Mouse (Mus musculus) brain, embryonic 14.5 days (tissue): Measurements from ENCODE around the gene Cdc25b. TPM values are rescaled to one million over a fixed set of nuclear protein-coding genes. Genes with fewer than 3 reads are reported as not detected.

Source experiments
- DNase-seq: peaks from one replicate; pipeline ENCODE4 v3.0.0-alpha.2; 2011; ENCODE audit warnings: low read depth
- CTCF ChIP-seq: fragments of 200-500 bp; IDR thresholded peaks from 2 replicates; pipeline ENCODE4 v1.5.1; 2012; ENCODE audit warnings: inconsistent platforms, mild to moderate bottlenecking, moderate library complexity, borderline replicate concordance; ENCODE audit not compliant: insufficient read depth, insufficient read length; ENCODE audit errors: extremely low read depth
- POLR2A ChIP-seq: fragments of 200-500 bp; IDR thresholded peaks from 2 replicates; pipeline ENCODE4 v1.6.1; 2012; ENCODE audit warnings: mild to moderate bottlenecking, inconsistent platforms, borderline replicate concordance; ENCODE audit not compliant: poor library complexity, insufficient read depth, insufficient read length, severe bottlenecking; ENCODE audit errors: extremely low read depth
- polyA plus RNA-seq: library from polyadenylated mRNA; depleted of rRNA; stranded (reverse); fragments of >200 nt; gene quantifications from 2 replicates; pipeline ENCODE4 v1.2.3, GENCODE M21; 2012

Gene Cdc25b
- polyA plus RNA-seq, 1 experiment = 41.4 TPM

- peak; percentile 21 for DNase-seq
- TF ChIP-seq POLR2A (no peak), CTCF (no peak)
Observed at GRCm38 (mm10) chr2:131178828-131179245, 7.9 kb upstream of the Cdc25b start.

GRCm38 (mm10) chr2:131179246-131179886 lies 7.4 kb upstream of the Cdc25b start:
- TF ChIP-seq CTCF (no peak), POLR2A (no peak)
- peak; percentile 85 for DNase-seq

GRCm38 (mm10) chr2:131179990-131180587 lies 6.7 kb upstream of the Cdc25b start, which contains the start of gene Cenpb:
Cenpb (minus strand) TSS chr2:131180067.
- TF ChIP-seq CTCF (peak; percentile 66), POLR2A (peak; percentile 56; the same call in 1 of the 2 replicates)
- DNase-seq = peak; percentile 90

- no peak for TF ChIP-seq POLR2A
- no peak for TF ChIP-seq CTCF
- DNase-seq = no peak
Observed at GRCm38 (mm10) chr2:131186343-131186742, 406 bp upstream of the Cdc25b start.

- no peak for DNase-seq
- TF ChIP-seq CTCF (no peak), POLR2A (no peak)
Observed at GRCm38 (mm10) chr2:131187602-131187922, 813 bp downstream of the Cdc25b start.

- no peak for DNase-seq
- TF ChIP-seq CTCF = no peak
- no peak for TF ChIP-seq POLR2A
Observed at GRCm38 (mm10) chr2:131188311-131188710, 1.6 kb downstream of the Cdc25b start.

- TF ChIP-seq CTCF (no peak), POLR2A (no peak)
- peak; percentile 32 for DNase-seq
Observed at GRCm38 (mm10) chr2:131189521-131190309, 3.0 kb downstream of the Cdc25b start.

GRCm38 (mm10) chr2:131190344-131191004 lies 3.7 kb downstream of the Cdc25b start:
- no peak for TF ChIP-seq CTCF
- TF ChIP-seq POLR2A = no peak
- DNase-seq = peak; percentile 88

GRCm38 (mm10) chr2:131191005-131191390 lies 4.2 kb downstream of the Cdc25b start:
- TF ChIP-seq CTCF (no peak), POLR2A (no peak)
- no peak for DNase-seq

- no peak for DNase-seq
- TF ChIP-seq CTCF (no peak), POLR2A (no peak)
Observed at GRCm38 (mm10) chr2:131196606-131197316, 10.0 kb downstream of the Cdc25b start.

- no peak for DNase-seq
- TF ChIP-seq CTCF (no peak), POLR2A (no peak)
Observed at GRCm38 (mm10) chr2:131200710-131201109, 14.0 kb downstream of the Cdc25b start.

- no peak for DNase-seq
- TF ChIP-seq POLR2A = no peak
- TF ChIP-seq CTCF = no peak
Observed at GRCm38 (mm10) chr2:131201262-131201661, 14.5 kb downstream of the Cdc25b start.
